Comparison of ENCODE assay signal across 29 mouse cellular contexts in genomic region chr9:61699618-61700017, GRCm38 (mm10).
A peak's percentile ranks its signal among the peaks of the same experiment; 100 is the strongest.
DNase-seq lines count a peak whose midpoint lies in the region; ATAC-seq and TF ChIP-seq lines count a peak whose summit lies in the region.
"Had no signal": no experiment of that assay in that cellular context is flagged by ENCODE, and none has a peak within 500 bp of the region (broad histone marks: within the 10 kb centered on the region; RNA-seq: fewer than 3 reads in every experiment).

No protein-coding gene starts in this region.

- DNase-seq in embryonic facial prominence, embryonic 14.5 days (ENCODE audit: low spot score), result peak; percentile 70
- no peak for DNase-seq in embryonic facial prominence, embryonic 10.5 days (ENCODE audit: low spot score)
- no peak for DNase-seq in lung, adult 2 months
- peak; percentile 42 for DNase-seq in brain, embryonic 14.5 days (ENCODE audit: low read depth)
- no peak for DNase-seq in left cerebral cortex, adult 18-20 months (ENCODE audit: low spot score in 2 of 2)
- DNase-seq: adrenal gland, adult 8-10 months; adrenal gland, postnatal 25 days; B cell, adult 2 months; cerebellum, adult 18-20 months; cerebellum, adult 9-10 months; cerebellum, postnatal 14 days; forebrain, postnatal 0 days; gastrocnemius, postnatal 10 days; gastrocnemius, postnatal 36 days; heart, adult 2 months; heart, postnatal 14 days; heart, postnatal 4 days had no signal

- no peak for TF ChIP-seq POLR2A in lung, adult 2 months (IDR thresholded peaks at IDR 0.05; ENCODE audit: borderline replicate concordance, extremely low read depth, low read depth, low read length)
- no peak for TF ChIP-seq POLR2A in brain, embryonic 14.5 days (IDR thresholded peaks at IDR 0.05; ENCODE audit: borderline replicate concordance, extremely low read depth, insufficient read depth, insufficient read length, poor library complexity, severe bottlenecking)

- WGBS in embryonic facial prominence, embryonic 14.5 days, result 49% methylated on average over 5 of the region's 5 CpGs
- WGBS in embryonic facial prominence, embryonic 10.5 days, result 90% methylated on average over 5 of the region's 5 CpGs
- 49% methylated on average over 5 of the region's 5 CpGs for WGBS in lung, embryonic 16.5 days
- WGBS in lung, adult 2 months, result 63% methylated on average over 5 of the region's 5 CpGs

- H3K9ac ChIP-seq in embryonic facial prominence, embryonic 14.5 days (ENCODE audit: low read depth, low read length), result no peak overlapping the region
- no peak overlapping the region for H3K9ac ChIP-seq in lung, embryonic 16.5 days (ENCODE audit: low read length)
- H3K9ac ChIP-seq: embryonic facial prominence, embryonic 12.5 days; forebrain, embryonic 12.5 days; forebrain, postnatal 0 days; heart, embryonic 13.5 days; hindbrain, embryonic 14.5 days had no signal

- no peak for ATAC-seq in embryonic facial prominence, embryonic 14.5 days (ENCODE audit: low read depth)
- ATAC-seq in lung, embryonic 16.5 days (ENCODE audit: low read depth), result peak; percentile 42; the same call in 1 of the 2 replicates
- ATAC-seq: activated CD4-positive, CD25-positive, alpha-beta regulatory T cell, adult 4 months; forebrain, postnatal 0 days; hindbrain, postnatal 0 days; inflammation-experienced regulatory T-cells, adult 6 months; intestine, embryonic 16.5 days had no signal

- peaks cover 47% of the 10 kb centered on the region for H3K4me1 ChIP-seq in embryonic facial prominence, embryonic 14.5 days (ENCODE audit: control insufficient read depth, insufficient read depth, low read length)
- peaks cover 57% of the 10 kb centered on the region for H3K4me1 ChIP-seq in embryonic facial prominence, embryonic 10.5 days
- peaks cover 16% of the 10 kb centered on the region for H3K4me1 ChIP-seq in lung, embryonic 16.5 days (replicated peaks; ENCODE audit: control insufficient read depth, insufficient read depth, low read length)
- H3K4me1 ChIP-seq in lung, adult 2 months (ENCODE audit: control insufficient read depth, insufficient read depth, low read length), result no peaks in the 10 kb centered on the region

- no peak overlapping the region for H3K4me3 ChIP-seq in embryonic facial prominence, embryonic 14.5 days (ENCODE audit: low read depth, low read length)
- no peak overlapping the region for H3K4me3 ChIP-seq in embryonic facial prominence, embryonic 10.5 days
- no peak overlapping the region for H3K4me3 ChIP-seq in lung, embryonic 16.5 days (ENCODE audit: low read length)
- H3K4me3 ChIP-seq in lung, adult 2 months (replicated peaks; ENCODE audit: extremely low read depth, low read depth, low read length), result no peak overlapping the region
- H3K4me3 ChIP-seq: embryonic facial prominence, embryonic 12.5 days; erythroblast, embryonic 14.5 days; forebrain, embryonic 12.5 days; heart, adult 2 months; heart, embryonic 10.5 days; heart, embryonic 13.5 days had no signal

- H3K36me3 ChIP-seq in embryonic facial prominence, embryonic 14.5 days (ENCODE audit: control insufficient read depth, insufficient read depth, low read length), result no peaks in the 10 kb centered on the region
- H3K36me3 ChIP-seq in embryonic facial prominence, embryonic 10.5 days (replicated peaks), result no peaks in the 10 kb centered on the region
- no peaks in the 10 kb centered on the region for H3K36me3 ChIP-seq in lung, embryonic 16.5 days (ENCODE audit: control insufficient read depth, insufficient read depth, low read length)
- H3K36me3 ChIP-seq: embryonic facial prominence, embryonic 12.5 days; forebrain, embryonic 12.5 days; G1E; heart, embryonic 10.5 days; heart, embryonic 13.5 days had no signal

- H3K4me2 ChIP-seq in embryonic facial prominence, embryonic 14.5 days (ENCODE audit: low read depth, low read length), result no peak overlapping the region
- H3K4me2 ChIP-seq in lung, embryonic 16.5 days (ENCODE audit: low read depth, low read length), result no peak overlapping the region
- H3K4me2 ChIP-seq: embryonic facial prominence, embryonic 12.5 days; forebrain, embryonic 12.5 days; heart, embryonic 13.5 days; hindbrain, embryonic 14.5 days had no signal

- peaks cover 9% of the 10 kb centered on the region; the same call in 1 of the 2 replicates for H3K27me3 ChIP-seq in embryonic facial prominence, embryonic 14.5 days (replicated peaks; ENCODE audit: control insufficient read depth, insufficient read depth, low read length)
- peaks cover 40% of the 10 kb centered on the region for H3K27me3 ChIP-seq in embryonic facial prominence, embryonic 10.5 days (replicated peaks; ENCODE audit: low read depth, poor library complexity, severe bottlenecking)
- peaks cover 11% of the 10 kb centered on the region for H3K27me3 ChIP-seq in lung, embryonic 16.5 days (ENCODE audit: control insufficient read depth, insufficient read depth, low read depth, low read length)

- no peak for TF ChIP-seq CTCF in lung, adult 2 months (IDR thresholded peaks at IDR 0.05; ENCODE audit: insufficient read depth, low read length)
- no peak for TF ChIP-seq CTCF in brain, embryonic 14.5 days (IDR thresholded peaks at IDR 0.05; ENCODE audit: borderline replicate concordance, extremely low read depth, insufficient read depth, insufficient read length)

- H3K9me3 ChIP-seq in embryonic facial prominence, embryonic 14.5 days (ENCODE audit: control insufficient read depth, low read length), result no peaks in the 10 kb centered on the region
- H3K9me3 ChIP-seq in embryonic facial prominence, embryonic 10.5 days, result no peaks in the 10 kb centered on the region
- H3K9me3 ChIP-seq in lung, embryonic 16.5 days (ENCODE audit: control insufficient read depth, low read length), result no peaks in the 10 kb centered on the region
- H3K9me3 ChIP-seq: embryonic facial prominence, embryonic 12.5 days; forebrain, embryonic 12.5 days; G1E; heart, embryonic 10.5 days; heart, embryonic 13.5 days had no signal

- no peak overlapping the region for H3K27ac ChIP-seq in embryonic facial prominence, embryonic 14.5 days (replicated peaks; ENCODE audit: low read depth, low read length)
- H3K27ac ChIP-seq in embryonic facial prominence, embryonic 10.5 days (replicated peaks), result no peak overlapping the region; the same call in 1 of the 2 replicates
- no peak overlapping the region for H3K27ac ChIP-seq in lung, embryonic 16.5 days (ENCODE audit: low read length)
- H3K27ac ChIP-seq: embryonic facial prominence, embryonic 12.5 days; forebrain, embryonic 12.5 days; heart, adult 2 months; heart, embryonic 10.5 days; heart, embryonic 13.5 days; hindbrain, embryonic 14.5 days; hindbrain, postnatal 0 days had no signal

Comparison
In these comparisons a context has a peak if more than half of its experiments do, and no peak if none do; other contexts are left out.
1. DNase-seq: peak in embryonic facial prominence, embryonic 14.5 days (single experiment) and brain, embryonic 14.5 days (single experiment); none in embryonic facial prominence, embryonic 10.5 days (single experiment), lung, adult 2 months (single experiment) and left cerebral cortex, adult 18-20 months (0 of 2).